Comparison of ENCODE assay signal across 9 mouse cellular contexts in genomic region chr8:114593424-114594157, GRCm38 (mm10).
DNase-seq lines count a peak whose midpoint lies in the region; ATAC-seq lines count a peak whose summit lies in the region.
"Had no signal": no experiment of that assay in that cellular context is flagged by ENCODE, and none has a peak within 500 bp of the region (broad histone marks: within the 10 kb centered on the region; RNA-seq: fewer than 3 reads in every experiment).

No protein-coding gene starts in this region.

- no peaks in the 10 kb centered on the region for H3K27me3 ChIP-seq in intestine, embryonic 16.5 days (replicated peaks; ENCODE audit: control insufficient read depth, insufficient read depth, low read length)
- H3K27me3 ChIP-seq in midbrain, embryonic 14.5 days (ENCODE audit: control insufficient read depth, insufficient read depth, low read length): no peaks in the 10 kb centered on the region
- H3K27me3 ChIP-seq: Patski had no signal

- H3K27ac ChIP-seq in intestine, embryonic 16.5 days (ENCODE audit: low read length): no peak overlapping the region
- H3K27ac ChIP-seq in midbrain, embryonic 14.5 days (replicated peaks; ENCODE audit: low read depth, low read length): no peak overlapping the region
- H3K27ac ChIP-seq: limb, embryonic 13.5 days had no signal

- H3K9ac ChIP-seq in intestine, embryonic 16.5 days (ENCODE audit: low read depth, low read length): no peak overlapping the region
- H3K9ac ChIP-seq in midbrain, embryonic 14.5 days (replicated peaks; ENCODE audit: low read length): 0 out of 2 replicates have a peak overlapping the region, but pooled peaks have one; percentile 16
- H3K9ac ChIP-seq: limb, embryonic 13.5 days had no signal

- peak; percentile 76 for DNase-seq in cerebellum, adult 11 months
- DNase-seq in cerebellum, postnatal 14 days: peak; percentile 51 to 81
- DNase-seq in midbrain, embryonic 14.5 days: peak; percentile 50
- DNase-seq in gastrocnemius, postnatal 14 days: no peak
- no peak for DNase-seq in heart, postnatal 14 days
- no peak for DNase-seq in spleen, postnatal 10 days (ENCODE audit: low spot score in 2 of 2)

- peak overlapping the region; percentile 39 for H3K4me2 ChIP-seq in intestine, embryonic 16.5 days (ENCODE audit: low read depth, low read length)
- peak overlapping the region; percentile 20 for H3K4me2 ChIP-seq in midbrain, embryonic 14.5 days (ENCODE audit: low read length)
- H3K4me2 ChIP-seq: limb, embryonic 13.5 days had no signal

- H3K9me3 ChIP-seq in intestine, embryonic 16.5 days (ENCODE audit: control insufficient read depth, low read length): 0 out of 2 replicates have a peak, but pooled peaks cover 7% of the 10 kb centered on the region
- H3K9me3 ChIP-seq in midbrain, embryonic 14.5 days (ENCODE audit: control insufficient read depth, low read length): no peaks in the 10 kb centered on the region

- H3K4me3 ChIP-seq in intestine, embryonic 16.5 days (ENCODE audit: low read length): no peak overlapping the region
- H3K4me3 ChIP-seq in midbrain, embryonic 14.5 days (replicated peaks; ENCODE audit: low read depth, low read length): no peak overlapping the region
- H3K4me3 ChIP-seq: limb, embryonic 13.5 days had no signal

- 0 out of 2 replicates have a peak, but pooled peaks cover 4% of the 10 kb centered on the region for H3K4me1 ChIP-seq in intestine, embryonic 16.5 days (ENCODE audit: control insufficient read depth, insufficient read depth, low read length)
- peaks cover 12% of the 10 kb centered on the region for H3K4me1 ChIP-seq in midbrain, embryonic 14.5 days (ENCODE audit: control insufficient read depth, insufficient read depth, low read length)

- no peaks in the 10 kb centered on the region for H3K36me3 ChIP-seq in intestine, embryonic 16.5 days (ENCODE audit: control insufficient read depth, insufficient read depth, low read length)
- no peaks in the 10 kb centered on the region for H3K36me3 ChIP-seq in midbrain, embryonic 14.5 days (ENCODE audit: control insufficient read depth, insufficient read depth, low read length)
- H3K36me3 ChIP-seq: limb, embryonic 13.5 days had no signal

- intact Hi-C loops in gastrocnemius, postnatal 14 days (cut with DNase I; ENCODE audit: low total_unique reads): no loop called here
- intact Hi-C loops in heart, postnatal 14 days (cut with DNase I): no loop called here

- peak; percentile 43; the same call in 1 of the 2 replicates for ATAC-seq in intestine, embryonic 16.5 days
- ATAC-seq in midbrain, embryonic 14.5 days (ENCODE audit: low FRiP score, low TSS enrichment): no peak
- ATAC-seq: Patski had no signal

- WGBS in intestine, embryonic 16.5 days: 53% methylated on average over 18 of the region's 19 CpGs
- WGBS in midbrain, embryonic 14.5 days: 16% methylated on average over 19 of the region's 19 CpGs

Comparison
In these comparisons a context has a peak if more than half of its experiments do, and no peak if none do; other contexts are left out.
1. DNase-seq: peak in cerebellum, adult 11 months (single experiment), cerebellum, postnatal 14 days (2 of 2) and midbrain, embryonic 14.5 days (single experiment); none in gastrocnemius, postnatal 14 days (single experiment), heart, postnatal 14 days (0 of 2) and spleen, postnatal 10 days (0 of 2).